Mouse (Mus musculus): ENCODE measurements at regions not wholly inside any gene's neighbourhood (a gene's known extent, or its start where the extent isn't known, plus 50 kb on each side); places are given as distances from the start of the nearest gene placed in this dataset.
A peak's percentile ranks its signal among the peaks of the same experiment; 100 is the strongest.
"Not testable (repeated sequence)": the region's sequence is repeated elsewhere in the genome, so short reads cannot be mapped to it uniquely, and the experiment has no call there.

GRCm38 (mm10) chr5:142281997-142282396, 119.3 kb upstream of the Foxk1 start:
- intact Hi-C loops (cut with DNase I): no loop called here
- no peak for DNase-seq

- intact Hi-C loops (cut with DNase I): no loop called here
- DNase-seq: no peak
Measured at GRCm38 (mm10) chr5:142287981-142288380, 113.3 kb upstream of the Foxk1 start.

- no peak for DNase-seq
- intact Hi-C loops (cut with DNase I): no loop called here
Measured at GRCm38 (mm10) chr5:142291451-142291850, 109.8 kb upstream of the Foxk1 start.

GRCm38 (mm10) chr5:142296401-142296800, 104.9 kb upstream of the Foxk1 start:
- DNase-seq; intact Hi-C loops (cut with DNase I): not testable (repeated sequence)

- intact Hi-C loops (cut with DNase I): no loop called here
Measured at GRCm38 (mm10) chr5:142299621-142300020, 101.7 kb upstream of the Foxk1 start.

GRCm38 (mm10) chr5:142308511-142308910, 92.8 kb upstream of the Foxk1 start:
- intact Hi-C loops (cut with DNase I): no loop called here
- no peak for DNase-seq

More at GRCm38 (mm10) chr5:142299621-142300020, 101.7 kb upstream of the Foxk1 start:
- DNase-seq: no peak

GRCm38 (mm10) chr5:142313944-142314343, 87.4 kb upstream of the Foxk1 start:
- intact Hi-C loops (cut with DNase I): loop anchor here (10.0 kb wide), 1 partner anchor 1439 kb away; no protein-coding TSS in a partner anchor
- DNase-seq: peak; percentile 59 to 60

GRCm38 (mm10) chr5:142314466-142314865, 86.8 kb upstream of the Foxk1 start:
- intact Hi-C loops (cut with DNase I): loop anchor here (10.0 kb wide), 1 partner anchor 1440 kb away; no protein-coding TSS in a partner anchor
- no peak for DNase-seq

GRCm38 (mm10) chr5:142319268-142319667, 82.0 kb upstream of the Foxk1 start:
- intact Hi-C loops (cut with DNase I): loop anchor here (1.0 to 10.0 kb wide), 5 partner anchors 130 to 1472 kb away; partner anchors contain the start of gene Sdk1
- peak; percentile 70 to 82 for DNase-seq

- no peak for DNase-seq
- intact Hi-C loops (cut with DNase I): loop anchor here (1.0 kb wide), 1 partner anchor 1228 kb away; no protein-coding TSS in a partner anchor
Measured at GRCm38 (mm10) chr5:142321316-142321715, 80.0 kb upstream of the Foxk1 start.

GRCm38 (mm10) chr5:142324928-142325327, 76.4 kb upstream of the Foxk1 start:
- intact Hi-C loops (cut with DNase I): no loop called here
- DNase-seq: no peak

GRCm38 (mm10) chr5:142325560-142325959, 75.7 kb upstream of the Foxk1 start:
- DNase-seq: peak in 1 of 2 experiments; percentile 47
- intact Hi-C loops (cut with DNase I): no loop called here

GRCm38 (mm10) chr5:142327261-142327660, 74.0 kb upstream of the Foxk1 start:
- DNase-seq: peak in 1 of 2 experiments; percentile 34

GRCm38 (mm10) chr5:142329724-142330520, 71.4 kb upstream of the Foxk1 start:
- no peak for DNase-seq
- intact Hi-C loops (cut with DNase I): no loop called here

More at GRCm38 (mm10) chr5:142327261-142327660, 74.0 kb upstream of the Foxk1 start:
- intact Hi-C loops (cut with DNase I): no loop called here

GRCm38 (mm10) chr5:142332744-142333143, 68.6 kb upstream of the Foxk1 start:
- no peak for DNase-seq
- intact Hi-C loops (cut with DNase I): no loop called here

- intact Hi-C loops (cut with DNase I): no loop called here
- DNase-seq: no peak
Measured at GRCm38 (mm10) chr5:142337436-142337835, 63.9 kb upstream of the Foxk1 start.

- no peak for DNase-seq
Measured at GRCm38 (mm10) chr5:142338051-142338450, 63.2 kb upstream of the Foxk1 start.

GRCm38 (mm10) chr5:142340205-142341025, 60.9 kb upstream of the Foxk1 start:
- DNase-seq: peak; percentile 58 to 63

More at GRCm38 (mm10) chr5:142338051-142338450, 63.2 kb upstream of the Foxk1 start:
- intact Hi-C loops (cut with DNase I): no loop called here

GRCm38 (mm10) chr5:142341026-142341432, 60.3 kb upstream of the Foxk1 start:
- intact Hi-C loops (cut with DNase I): no loop called here
- no peak for DNase-seq

More at GRCm38 (mm10) chr5:142340205-142341025, 60.9 kb upstream of the Foxk1 start:
- intact Hi-C loops (cut with DNase I): no loop called here

- no peak for DNase-seq
- intact Hi-C loops (cut with DNase I): no loop called here
Measured at GRCm38 (mm10) chr5:142346454-142346853, 54.8 kb upstream of the Foxk1 start.

GRCm38 (mm10) chr5:142350574-142350973, 50.7 kb upstream of the Foxk1 start:
- DNase-seq: peak in 1 of 2 experiments; percentile 22
- intact Hi-C loops (cut with DNase I): no loop called here
